Mouse (Mus musculus) intestine, embryonic 16.5 days (tissue): Measurements from ENCODE around the gene Hmx1. TPM values are rescaled to one million over a fixed set of nuclear protein-coding genes. Genes with fewer than 3 reads are reported as not detected.

Experiments used
- ATAC-seq: fragments of 200-750 bp; cut with Nextera tagmentation; 2 replicates; pipeline ENCODE4 v1.8.0; 2017; ENCODE audit warnings: moderate TSS enrichment, moderate library complexity
- H3K27ac ChIP-seq: fragments of 300-500 bp; sonication (generic); 2 replicates; pipeline ENCODE4 v1.5.1; 2014; ENCODE audit warnings: mild to moderate bottlenecking, low read length
- H3K27me3 ChIP-seq: fragments of 300-500 bp; sonication (generic); replicated peaks from 2 replicates; pipeline ENCODE4 v1.6.1; 2014; ENCODE audit warnings: low read length, control low read depth, mixed read lengths; ENCODE audit not compliant: control insufficient read depth, insufficient read depth
- H3K36me3 ChIP-seq: fragments of 300-500 bp; sonication (generic); 2 replicates; pipeline ENCODE4 v1.6.1; 2014; ENCODE audit warnings: low read length, control low read depth; ENCODE audit not compliant: control insufficient read depth, insufficient read depth
- H3K4me1 ChIP-seq: fragments of 300-500 bp; sonication (generic); 2 replicates; pipeline ENCODE4 v1.6.1; 2014; ENCODE audit warnings: low read length, control low read depth, mixed read lengths; ENCODE audit not compliant: control insufficient read depth, insufficient read depth
- H3K4me2 ChIP-seq: fragments of 300-500 bp; sonication (generic); 2 replicates; pipeline ENCODE4 v1.6.1; 2014; ENCODE audit warnings: low read depth, low read length, control low read depth
- H3K4me3 ChIP-seq: fragments of 300-500 bp; sonication (generic); 2 replicates; pipeline ENCODE4 v1.5.1; 2014; ENCODE audit warnings: mild to moderate bottlenecking, low read length
- H3K9ac ChIP-seq: fragments of 300-500 bp; sonication (generic); 2 replicates; pipeline ENCODE4 v1.6.1; 2014; ENCODE audit warnings: low read depth, low read length
- H3K9me3 ChIP-seq: fragments of 300-500 bp; sonication (generic); 2 replicates; pipeline ENCODE4 v1.6.1; 2016; ENCODE audit warnings: low read length, control low read depth; ENCODE audit not compliant: control insufficient read depth
- WGBS: fragments of 180-500 bp; shearing (Covaris S2); extraction: QIAGEN DNeasy Blood & Tissue Kit; methylation state at CpG from one replicate; pipeline ENCODE4 v1.1.7; 2014; 5-methylcytosine and 5-hydroxymethylcytosine counted together
- polyA plus RNA-seq: library from polyadenylated mRNA; unstranded; fragments of >200 nt; fragmentation: Nextera tagmentation; extraction: Ambion mirVana; gene quantifications from 2 replicates; pipeline ENCODE4 v1.2.1, GENCODE M21; 2015

Hmx1 gene
- polyA plus RNA-seq, 1 experiment from 2014 or later, result not detected

GRCm38 (mm10) chr5:35379815-35380214, 9.1 kb upstream of the Hmx1 start:
- H3K27ac ChIP-seq, result no peak overlapping the region
- no peak overlapping the region for H3K9ac ChIP-seq
- H3K4me2 ChIP-seq, result no peak overlapping the region
- H3K9me3 ChIP-seq, result no peaks in the 10 kb centered on the region
- peaks cover 87% of the 10 kb centered on the region for H3K27me3 ChIP-seq
- H3K4me3 ChIP-seq, result no peak overlapping the region
- ATAC-seq, result no peak
- H3K36me3 ChIP-seq, result no peaks in the 10 kb centered on the region
- WGBS, result 1% methylated on average over 4 of the region's 4 CpGs
- H3K4me1 ChIP-seq, result no peaks in the 10 kb centered on the region

GRCm38 (mm10) chr5:35387834-35388490, 946 bp upstream of the Hmx1 start:
- no peaks in the 10 kb centered on the region for H3K36me3 ChIP-seq
- peak overlapping the region; percentile 57 for H3K4me3 ChIP-seq
- H3K4me1 ChIP-seq, result peaks cover 19% of the 10 kb centered on the region
- no peaks in the 10 kb centered on the region for H3K9me3 ChIP-seq
- no peak overlapping the region for H3K27ac ChIP-seq
- no peak overlapping the region for H3K9ac ChIP-seq
- 3% methylated on average over 38 of the region's 38 CpGs for WGBS
- peak overlapping the region; percentile 78 for H3K4me2 ChIP-seq
- no peak for ATAC-seq
- peaks cover 96% of the 10 kb centered on the region for H3K27me3 ChIP-seq

GRCm38 (mm10) chr5:35389441-35389840, 533 bp downstream of the Hmx1 start:
- 4% methylated on average over 11 of the region's 11 CpGs for WGBS
- H3K4me3 ChIP-seq, result no peak overlapping the region
- peak overlapping the region; percentile 78; the same call in 1 of the 2 replicates for H3K4me2 ChIP-seq

GRCm38 (mm10) chr5:35389915-35390314, 1.0 kb downstream of the Hmx1 start:
- no peak for ATAC-seq
- Histone ChIP-seq H3K9me3 (no peaks in the 10 kb centered on the region), H3K4me2 (no peak overlapping the region), H3K4me3 (no peak overlapping the region), H3K9ac (no peak overlapping the region), H3K4me1 (peaks cover 19% of the 10 kb centered on the region), H3K27ac (no peak overlapping the region), H3K36me3 (no peaks in the 10 kb centered on the region), H3K27me3 (peaks cover 100% of the 10 kb centered on the region)
- 18% methylated on average over 3 of the region's 3 CpGs for WGBS

More at GRCm38 (mm10) chr5:35389441-35389840, 533 bp downstream of the Hmx1 start:
- Histone ChIP-seq H3K4me1 (peaks cover 19% of the 10 kb centered on the region), H3K27ac (no peak overlapping the region), H3K9ac (no peak overlapping the region), H3K36me3 (no peaks in the 10 kb centered on the region), H3K9me3 (no peaks in the 10 kb centered on the region), H3K27me3 (peaks cover 100% of the 10 kb centered on the region)
- ATAC-seq, result no peak

GRCm38 (mm10) chr5:35390848-35391655, 2.1 kb downstream of the Hmx1 start:
- no peaks in the 10 kb centered on the region for H3K36me3 ChIP-seq
- peaks cover 19% of the 10 kb centered on the region for H3K4me1 ChIP-seq
- no peak overlapping the region for H3K9ac ChIP-seq
- 3% methylated on average over 22 of the region's 22 CpGs for WGBS
- no peak for ATAC-seq
- no peaks in the 10 kb centered on the region for H3K9me3 ChIP-seq
- H3K27me3 ChIP-seq, result peaks cover 100% of the 10 kb centered on the region
- no peak overlapping the region; the same call in 1 of the 2 replicates for H3K4me3 ChIP-seq
- H3K27ac ChIP-seq, result no peak overlapping the region
- H3K4me2 ChIP-seq, result peak overlapping the region; percentile 45; the same call in 1 of the 2 replicates

- no peaks in the 10 kb centered on the region for H3K9me3 ChIP-seq
- WGBS, result under 1% methylated on average over 88 of the region's 88 CpGs
- H3K4me3 ChIP-seq, result peak overlapping the region; percentile 39
- H3K27me3 ChIP-seq, result peaks cover 97% of the 10 kb centered on the region
- H3K27ac ChIP-seq, result no peak overlapping the region
- H3K4me2 ChIP-seq, result peak overlapping the region; percentile 45
- no peak overlapping the region for H3K9ac ChIP-seq
- no peak for ATAC-seq
- no peaks in the 10 kb centered on the region for H3K36me3 ChIP-seq
- peaks cover 19% of the 10 kb centered on the region for H3K4me1 ChIP-seq
Measured at GRCm38 (mm10) chr5:35391656-35392333, 2.9 kb downstream of the Hmx1 start.

GRCm38 (mm10) chr5:35392334-35392695, 3.4 kb downstream of the Hmx1 start:
- WGBS, result under 1% methylated on average over 37 of the region's 37 CpGs
- H3K9me3 ChIP-seq, result no peaks in the 10 kb centered on the region
- H3K27me3 ChIP-seq, result peaks cover 97% of the 10 kb centered on the region
- H3K4me3 ChIP-seq, result peak overlapping the region; percentile 39
- peak overlapping the region; percentile 45; the same call in 1 of the 2 replicates for H3K4me2 ChIP-seq
- peaks cover 19% of the 10 kb centered on the region for H3K4me1 ChIP-seq
- H3K9ac ChIP-seq, result no peak overlapping the region
- no peak for ATAC-seq
- H3K36me3 ChIP-seq, result no peaks in the 10 kb centered on the region
- no peak overlapping the region for H3K27ac ChIP-seq

- no peak for ATAC-seq
- 5% methylated on average over 9 of the region's 9 CpGs for WGBS
- H3K4me3 ChIP-seq, result 0 out of 2 replicates have a peak overlapping the region, but pooled peaks have one; percentile 14
- H3K9ac ChIP-seq, result no peak overlapping the region
- H3K9me3 ChIP-seq, result no peaks in the 10 kb centered on the region
- peaks cover 96% of the 10 kb centered on the region for H3K27me3 ChIP-seq
- no peaks in the 10 kb centered on the region for H3K36me3 ChIP-seq
- H3K4me1 ChIP-seq, result peaks cover 17% of the 10 kb centered on the region; the same call in 1 of the 2 replicates
- no peak overlapping the region for H3K27ac ChIP-seq
- no peak overlapping the region for H3K4me2 ChIP-seq
Measured at GRCm38 (mm10) chr5:35395566-35396440, 6.9 kb downstream of the Hmx1 start.
